Mouse (Mus musculus) layer of hippocampus, postnatal 36 days (tissue): ENCODE results near the gene Cgnl1. TPM values are rescaled to one million over a fixed set of nuclear protein-coding genes. Genes with fewer than 3 reads are reported as not detected.

Experiments used
- DNase-seq, 2 experiments: peaks; one replicate each; pipeline ENCODE4 v3.0.0; 2022
- total RNA-seq, 2 experiments: library from RNA; stranded (reverse); gene quantifications; 2 replicates each; pipeline ENCODE4 v1.2.3; 2021

The Cgnl1 gene
- total RNA-seq, 2 experiments from 2014 or later = 8.4 to 10.0 TPM

DNA sequence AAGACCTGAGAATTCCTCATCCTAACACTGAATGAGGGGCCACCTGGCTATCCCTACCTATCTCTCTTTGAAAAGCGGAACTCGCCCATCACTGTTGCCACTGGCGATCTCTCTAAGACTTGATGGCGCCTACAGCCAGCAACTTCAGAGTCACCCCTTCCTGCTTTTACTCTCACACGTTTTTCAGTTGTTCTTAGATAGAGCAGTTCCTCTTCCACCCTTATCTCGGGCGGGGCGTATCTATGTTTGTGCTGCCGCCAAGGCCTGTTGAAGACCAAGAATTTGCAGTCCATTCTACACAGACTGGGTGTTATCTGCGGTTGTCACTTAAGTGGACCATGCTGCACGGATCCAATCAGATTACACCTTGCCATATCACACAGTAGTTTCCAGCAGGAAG lies 62.2 kb downstream of the Cgnl1 start:
- no peak for DNase-seq

DNA sequence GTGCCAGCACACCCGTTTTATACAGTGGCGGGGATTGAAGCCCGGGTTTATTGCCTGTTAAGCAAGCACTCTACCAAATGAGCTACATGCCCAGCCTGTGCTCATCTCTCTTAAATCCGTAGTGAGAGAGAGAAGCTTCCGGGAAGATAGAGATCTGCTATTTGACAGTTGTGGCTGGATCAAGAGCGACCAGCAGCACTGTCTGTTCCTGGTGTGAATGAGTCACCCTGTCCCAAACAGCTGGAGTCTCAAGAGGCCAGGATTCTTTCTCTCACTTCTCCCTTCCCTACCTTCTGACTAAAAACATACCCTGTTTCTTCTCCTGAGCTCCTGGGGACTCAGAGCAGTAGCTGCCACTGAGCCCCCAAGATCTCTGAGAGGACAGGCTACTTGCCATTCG lies 63.4 kb downstream of the Cgnl1 start:
- no peak for DNase-seq

DNA sequence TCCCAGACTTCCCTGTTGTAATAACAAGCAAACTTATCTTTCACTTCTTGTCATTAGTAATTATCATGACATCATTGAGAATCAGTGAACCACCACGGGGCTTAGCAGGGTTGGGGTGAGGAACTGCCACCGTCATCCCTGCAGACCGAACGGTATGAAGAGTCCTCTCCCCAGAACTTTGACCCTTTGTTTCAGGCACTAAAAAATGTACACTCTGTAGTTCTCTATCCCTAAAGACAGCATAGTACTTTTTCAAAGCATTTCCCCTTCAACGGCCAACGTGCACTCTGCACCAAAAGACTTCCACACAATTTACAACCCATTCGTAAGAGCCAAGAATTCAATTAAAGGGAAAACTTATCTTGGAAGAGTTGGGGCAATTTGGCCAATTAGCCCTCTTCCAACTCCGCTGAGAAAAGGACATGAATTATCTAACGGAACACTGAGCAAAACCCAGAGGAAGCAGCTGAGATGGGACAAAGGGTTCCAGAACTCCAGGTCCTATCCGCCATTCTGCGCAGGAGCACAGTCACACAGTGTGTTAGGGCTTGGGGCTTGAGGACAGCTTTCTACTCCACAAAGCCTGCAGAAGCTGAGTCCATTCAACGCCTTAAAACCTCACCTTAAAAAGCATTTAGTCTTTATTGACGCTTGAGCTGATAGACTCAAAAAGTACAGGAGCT lies 66.9 kb downstream of the Cgnl1 start:
- peak in 1 of 2 experiments; percentile 8 for DNase-seq

DNA sequence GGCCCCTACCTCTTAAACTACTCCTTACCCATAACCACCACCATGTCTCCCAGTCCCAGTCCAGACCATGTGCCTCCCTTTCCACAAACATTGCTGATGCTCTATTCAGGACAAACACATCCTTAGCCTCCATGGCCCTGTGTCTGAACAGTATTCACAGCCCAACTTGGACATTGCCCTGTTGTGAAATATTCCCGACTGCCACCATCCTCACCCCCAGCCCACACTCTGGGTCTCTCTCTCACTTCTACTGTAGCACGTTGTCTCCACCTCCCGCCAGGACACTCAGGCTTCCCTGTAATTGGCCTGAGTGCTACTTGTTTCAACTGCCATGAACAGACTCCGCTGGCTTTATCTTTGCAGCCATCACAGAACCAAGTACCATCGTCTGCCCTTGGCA lies 72.3 kb downstream of the Cgnl1 start:
- DNase-seq = no peak

DNA sequence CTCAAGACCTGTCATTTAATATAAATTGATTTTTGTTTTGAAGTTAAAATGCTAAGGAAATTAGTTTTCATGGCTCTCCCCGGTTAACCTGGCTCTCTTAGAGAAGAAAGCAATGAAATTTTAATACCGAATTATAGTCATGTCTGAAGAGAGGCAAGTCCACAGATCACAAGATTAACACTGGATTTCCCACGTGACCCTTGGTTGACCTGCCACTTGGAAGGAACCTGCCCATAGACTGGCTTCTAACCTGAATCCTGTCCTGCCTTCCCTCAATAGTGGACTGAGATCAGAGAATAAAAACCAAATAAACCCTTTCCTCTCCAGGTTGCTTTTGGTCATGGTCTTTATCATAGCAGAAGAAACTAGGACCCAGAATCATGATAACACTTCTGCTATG lies 73.3 kb downstream of the Cgnl1 start:
- no peak for DNase-seq

DNA sequence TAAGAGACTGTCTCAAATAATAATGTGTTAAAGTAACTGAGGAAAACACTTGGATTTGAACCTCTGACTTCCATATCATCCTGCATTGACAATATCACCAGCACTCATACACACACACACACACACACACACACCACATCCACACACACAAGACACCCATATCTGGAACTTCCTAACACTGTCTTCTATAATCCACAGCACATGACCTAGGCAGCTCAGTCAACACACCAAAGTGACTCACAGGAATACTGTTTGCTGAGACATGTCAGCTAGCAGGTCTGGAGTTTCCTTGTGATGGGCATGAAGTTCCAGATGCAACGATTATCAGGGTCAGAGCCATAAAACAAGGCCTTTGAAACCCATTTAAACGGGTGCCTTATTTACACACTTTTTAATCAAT lies 74.2 kb downstream of the Cgnl1 start:
- DNase-seq = no peak

DNA sequence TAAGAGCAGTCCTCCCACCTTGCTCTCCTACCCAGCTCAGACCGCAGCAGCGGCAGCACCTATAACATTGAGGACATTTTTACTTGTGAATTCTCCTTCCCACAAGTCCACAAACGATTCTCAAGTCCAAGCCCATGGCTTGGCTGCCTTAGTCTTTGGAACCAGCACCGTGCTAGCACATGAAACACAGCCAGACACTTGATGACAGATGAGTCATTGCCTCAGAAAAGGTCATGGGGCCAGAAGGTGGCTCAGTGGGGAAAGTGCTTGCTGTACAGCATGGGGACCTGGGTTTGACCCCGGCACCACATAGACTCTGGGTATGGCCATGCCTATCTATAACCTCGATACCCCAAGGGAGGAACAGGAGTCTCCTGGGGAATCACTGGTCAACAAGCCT lies 74.6 kb downstream of the Cgnl1 start:
- DNase-seq = no peak

DNA sequence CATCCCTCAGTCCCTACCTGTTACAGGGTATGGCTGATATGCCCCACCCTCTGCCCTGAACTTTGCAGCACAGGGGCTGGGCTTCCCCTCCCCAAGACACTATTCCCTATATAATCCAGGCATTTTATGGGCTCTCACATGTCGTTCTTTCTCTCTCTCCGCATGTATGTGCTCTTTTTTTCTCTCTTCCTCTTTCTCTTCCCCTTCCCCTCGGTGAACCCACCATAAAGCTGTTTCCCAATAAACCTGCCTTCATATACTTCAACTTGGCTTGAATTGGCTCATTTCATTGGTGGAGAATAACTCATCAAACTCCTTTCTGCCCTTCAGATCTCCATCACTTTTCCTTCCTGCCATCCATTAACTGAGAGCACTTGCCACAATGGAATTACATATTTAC lies 76.3 kb downstream of the Cgnl1 start:
- DNase-seq = no peak

DNA sequence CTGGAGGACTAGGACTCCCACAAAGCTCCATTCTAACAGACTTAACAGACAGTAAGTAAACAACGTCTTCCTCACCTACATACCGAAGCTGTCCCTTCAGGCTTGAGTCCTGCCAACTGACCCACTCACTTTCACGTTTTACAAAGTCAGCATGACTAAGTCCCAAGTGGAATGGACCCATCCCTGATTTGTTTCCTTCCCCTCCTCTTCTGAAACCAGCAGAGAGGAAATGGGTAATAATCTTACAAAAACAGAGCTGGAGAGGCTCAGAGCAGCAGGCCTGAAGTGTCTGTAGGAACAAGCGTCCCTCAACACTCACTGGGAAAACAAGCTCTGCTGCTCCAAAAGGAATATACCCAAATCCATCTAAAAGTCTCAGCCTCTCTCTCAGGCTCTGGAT lies 77.2 kb downstream of the Cgnl1 start:
- no peak for DNase-seq

DNA sequence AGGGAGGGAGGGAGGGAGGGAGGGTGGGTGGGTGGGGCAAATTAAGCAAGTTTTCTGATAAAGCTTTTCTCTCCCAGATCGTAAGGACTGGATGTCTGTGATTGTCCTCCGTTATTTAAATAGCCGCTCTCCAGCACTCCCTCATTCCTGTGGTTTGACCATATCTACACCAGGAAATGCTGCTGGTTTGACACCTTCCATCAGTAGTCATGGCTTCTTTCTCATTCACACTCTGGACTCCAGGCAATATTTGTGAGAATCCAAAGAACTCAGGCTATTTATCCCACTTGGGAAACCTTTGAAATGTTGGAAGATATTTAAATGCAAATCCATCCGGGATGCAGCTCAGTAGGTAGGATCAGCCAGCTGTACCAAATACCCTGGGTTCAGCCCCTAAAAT lies 77.6 kb downstream of the Cgnl1 start:
- no peak for DNase-seq

DNA sequence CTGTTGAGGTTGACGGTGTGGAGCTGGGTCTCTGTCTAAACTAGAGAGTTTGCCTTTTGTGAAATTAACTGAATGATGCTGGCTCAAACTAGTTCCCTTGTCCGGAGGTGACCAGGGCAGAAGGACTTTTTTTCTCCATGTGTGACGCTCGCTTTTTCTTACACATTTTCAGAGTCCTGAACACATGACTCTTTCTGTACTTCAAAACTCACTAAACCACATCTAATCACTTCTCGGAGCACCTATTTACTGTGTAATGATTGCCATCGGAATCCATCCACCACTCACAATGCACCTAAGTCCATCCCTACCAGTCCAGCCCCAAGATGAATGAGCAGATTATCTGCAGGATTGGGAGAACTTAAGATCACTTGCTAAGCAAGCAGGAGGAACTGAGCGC lies 79.2 kb downstream of the Cgnl1 start:
- no peak for DNase-seq

DNA sequence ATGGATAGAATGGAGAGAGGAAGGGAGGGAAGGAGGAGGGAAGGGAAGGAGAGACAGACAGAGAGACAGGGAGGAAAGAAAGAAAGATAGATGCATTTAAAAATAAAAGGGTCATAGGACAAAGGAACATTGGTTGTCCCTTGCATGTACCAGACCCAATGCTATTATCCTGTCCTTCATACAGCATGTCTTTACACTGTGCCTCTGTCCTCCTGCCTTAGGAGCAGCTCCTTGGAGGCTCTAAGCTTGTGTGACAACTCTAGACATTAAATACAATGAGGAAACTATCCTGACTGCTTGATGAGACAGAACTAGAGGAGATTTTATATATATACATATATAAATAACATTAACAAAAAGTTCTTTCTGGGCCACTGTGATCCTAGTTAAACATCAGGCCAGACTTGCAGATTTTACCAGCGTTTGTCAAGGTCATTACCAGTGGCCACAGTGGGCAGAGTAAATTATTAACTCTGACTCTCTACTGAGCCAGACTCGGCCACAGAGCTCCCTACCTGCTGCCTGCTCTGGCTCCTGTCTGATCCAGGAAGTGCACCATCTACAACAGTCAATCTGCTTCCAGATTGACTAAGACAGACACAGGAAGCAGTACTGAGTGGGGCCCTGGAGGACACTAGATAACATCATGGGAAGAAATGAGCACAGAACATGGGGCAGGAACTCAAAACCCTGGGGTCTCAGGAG lies 81.9 kb downstream of the Cgnl1 start:
- DNase-seq = no peak

DNA sequence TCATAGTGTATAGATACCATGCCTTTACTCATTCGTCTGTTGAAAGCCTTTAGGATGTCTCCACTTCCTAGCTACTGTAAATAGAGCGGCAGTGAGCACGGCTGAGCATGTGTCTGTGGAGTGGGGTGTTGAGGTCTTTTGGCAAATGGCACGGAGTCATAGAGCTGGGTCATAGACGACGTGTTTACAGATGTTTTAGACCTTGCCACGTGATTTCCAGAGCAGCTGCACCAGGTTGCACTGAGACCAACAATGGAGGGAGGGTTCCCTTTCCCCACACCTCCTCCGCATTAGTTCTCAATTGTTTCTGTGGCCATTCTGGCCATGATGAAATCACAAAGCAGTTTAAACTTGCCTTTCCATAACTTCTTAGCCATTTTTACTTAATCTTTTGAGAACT lies 84.9 kb downstream of the Cgnl1 start:
- DNase-seq = no peak

DNA sequence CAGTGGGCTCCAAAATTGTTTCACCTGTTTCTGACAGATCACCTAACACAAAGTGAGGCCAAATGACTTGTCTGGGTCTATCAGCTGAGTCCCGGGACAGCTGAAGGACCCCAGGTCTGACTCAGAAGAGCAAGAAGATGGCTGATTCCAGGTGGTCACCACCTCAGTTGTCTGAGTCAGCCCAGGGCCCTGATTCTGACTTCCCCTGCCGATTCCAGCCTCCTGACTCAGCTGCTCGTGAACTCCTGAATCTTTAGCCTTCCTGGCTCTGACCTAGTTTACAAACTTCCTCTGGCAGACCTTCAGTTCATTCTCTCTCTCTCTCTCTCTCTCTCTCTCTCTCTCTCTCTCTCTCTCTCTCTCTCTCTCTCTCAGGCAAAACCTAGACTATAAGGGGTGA lies 86.6 kb downstream of the Cgnl1 start:
- no peak for DNase-seq

DNA sequence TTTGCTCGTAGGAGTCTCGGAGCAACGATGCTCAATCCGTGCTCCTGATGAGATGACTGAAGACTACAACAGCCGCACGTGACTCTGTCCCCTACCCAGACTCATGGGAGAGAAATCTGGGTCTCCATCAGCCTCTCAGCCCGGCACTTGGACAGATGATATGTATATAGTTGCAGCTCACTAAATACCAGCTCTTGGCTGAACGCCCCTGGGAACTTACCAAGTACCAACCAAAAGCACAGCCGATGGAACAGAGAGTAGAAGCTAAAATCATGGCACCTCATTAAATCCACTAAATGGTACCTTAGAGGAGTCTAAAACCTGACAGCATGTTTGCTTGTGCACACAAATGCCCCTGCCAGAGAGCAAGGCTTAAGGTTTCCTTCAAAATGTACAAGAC lies 91.0 kb downstream of the Cgnl1 start:
- no peak for DNase-seq

DNA sequence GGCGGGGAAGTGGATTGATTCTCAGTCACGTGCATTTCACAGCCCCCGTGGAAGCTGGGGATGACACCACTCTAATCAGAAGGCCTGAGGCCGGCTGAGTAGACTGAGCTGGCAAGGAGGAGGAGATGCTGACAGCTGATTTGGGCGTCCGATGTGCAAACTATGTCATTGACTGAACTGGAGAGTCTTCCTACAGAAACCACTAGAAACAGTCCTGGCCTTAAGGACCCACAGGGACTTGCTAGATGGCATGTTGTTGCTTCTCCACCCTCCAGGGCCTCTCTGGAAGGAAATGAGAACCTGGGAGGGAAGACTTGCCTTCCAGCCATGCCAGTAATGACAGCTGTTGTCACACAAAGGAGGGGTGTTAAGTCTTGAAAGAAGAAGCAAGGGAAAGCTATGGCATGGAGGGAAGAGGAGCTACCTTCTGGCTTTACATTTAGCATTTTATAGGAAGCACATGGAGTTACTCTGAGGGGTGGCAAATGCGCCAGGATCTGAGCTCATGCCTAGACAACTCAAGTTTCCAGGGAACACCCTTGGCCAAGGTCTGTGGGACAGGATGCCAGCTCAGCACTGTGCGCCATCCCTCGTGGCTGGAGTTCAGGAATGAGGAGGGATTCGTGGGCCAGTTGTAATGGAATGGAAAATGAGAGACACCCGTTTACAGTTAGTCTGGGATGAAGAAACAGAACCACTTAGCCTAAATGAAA lies 92.1 kb downstream of the Cgnl1 start:
- DNase-seq = no peak

DNA sequence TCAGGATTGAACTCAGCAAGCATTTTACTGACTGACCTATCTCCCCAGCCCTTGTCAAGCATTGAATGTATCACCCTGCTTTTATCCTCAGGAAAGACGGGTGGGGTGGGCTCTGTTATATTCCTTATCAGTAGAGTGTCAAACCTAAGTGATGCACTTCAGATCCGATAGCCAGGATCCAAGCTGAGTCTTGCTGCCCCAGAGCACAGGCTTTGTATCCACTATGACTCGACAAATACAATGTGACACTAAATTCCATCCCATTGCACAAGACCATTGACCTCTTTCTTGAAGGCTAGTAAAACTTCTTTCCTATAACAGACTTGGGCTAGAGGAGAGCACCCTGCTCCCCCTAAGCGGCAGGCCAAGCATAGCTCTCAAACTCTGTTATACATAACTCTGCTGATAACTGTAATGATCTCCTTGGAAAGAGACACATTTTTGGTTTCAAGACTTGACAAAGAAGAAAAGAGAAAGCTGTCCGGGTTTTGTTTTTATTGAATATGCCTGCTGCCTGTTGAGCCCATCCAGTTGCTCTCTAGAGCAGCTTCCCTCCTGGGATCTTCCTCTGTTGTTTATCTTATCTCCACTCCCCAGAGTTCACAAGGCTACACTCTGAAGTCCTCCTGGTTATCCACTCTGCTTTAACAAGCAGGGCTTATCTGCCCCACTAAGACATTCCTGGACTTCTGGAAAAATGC lies 94.3 kb downstream of the Cgnl1 start:
- DNase-seq = no peak

DNA sequence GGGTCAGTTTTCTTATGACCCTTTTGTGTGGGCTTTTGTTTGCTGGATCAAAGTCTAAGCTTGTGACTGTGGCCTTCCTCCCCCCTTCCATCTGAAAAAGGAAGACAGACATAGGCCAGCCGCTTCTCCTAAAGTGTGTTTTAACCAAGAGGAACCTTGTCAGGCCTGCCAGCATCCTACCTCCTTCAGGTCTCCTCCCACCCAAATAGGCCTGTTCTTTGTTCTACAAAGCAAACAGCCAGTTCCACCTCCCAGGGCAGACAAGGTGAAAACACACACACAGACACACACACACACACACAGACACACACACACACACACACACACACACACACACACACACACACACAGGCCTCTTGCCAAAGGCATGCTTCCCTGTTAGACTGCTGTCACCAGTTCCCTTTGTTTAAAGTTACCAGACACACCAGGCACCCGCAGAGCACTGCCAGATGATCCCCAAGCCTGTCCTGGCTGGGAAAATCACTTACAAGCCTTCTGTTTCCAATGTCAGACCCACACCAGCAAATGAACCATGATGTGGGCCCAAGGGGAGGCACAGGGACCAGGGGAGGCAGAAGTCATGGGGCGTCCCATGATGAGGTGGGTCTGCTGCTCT lies 95.5 kb downstream of the Cgnl1 start:
- DNase-seq = no peak

DNA sequence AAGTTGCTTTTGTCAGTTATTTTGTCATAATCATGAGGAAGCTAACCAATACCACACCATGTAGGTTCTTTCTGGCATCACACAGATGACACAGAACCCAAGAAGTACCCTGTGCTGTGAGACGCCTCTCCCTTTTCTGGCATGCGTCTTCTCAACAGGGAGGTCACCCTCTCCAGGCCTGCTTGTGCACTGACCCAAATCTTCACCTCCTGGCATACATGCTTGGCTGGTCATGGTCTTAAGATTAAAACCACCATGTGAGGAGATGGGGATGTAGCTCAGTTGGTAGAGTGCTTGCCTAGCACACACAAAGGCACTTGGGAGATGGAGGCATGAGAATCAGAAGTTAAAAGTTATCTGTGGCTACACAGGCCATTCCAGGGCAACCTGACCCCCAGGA lies 96.2 kb downstream of the Cgnl1 start:
- no peak for DNase-seq

DNA sequence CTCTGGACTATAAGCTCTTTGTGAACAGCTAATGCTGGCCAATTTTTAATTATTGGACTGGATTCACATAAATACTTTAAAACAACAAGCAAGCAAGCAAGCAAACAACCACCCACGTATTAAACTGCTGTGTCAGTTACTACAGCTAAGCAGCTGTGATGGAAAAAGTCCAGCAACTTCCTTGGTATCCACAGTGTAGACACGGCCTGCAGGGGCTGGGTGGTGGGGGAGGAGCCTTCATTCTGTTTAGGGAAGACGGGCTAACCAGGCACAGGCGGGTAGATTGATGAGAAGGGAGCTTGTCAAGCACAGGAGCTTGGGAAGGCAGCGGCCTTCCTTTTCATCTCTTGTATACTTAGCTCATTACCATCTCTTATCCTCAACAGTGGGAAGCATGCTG lies 96.9 kb downstream of the Cgnl1 start:
- DNase-seq = no peak

DNA sequence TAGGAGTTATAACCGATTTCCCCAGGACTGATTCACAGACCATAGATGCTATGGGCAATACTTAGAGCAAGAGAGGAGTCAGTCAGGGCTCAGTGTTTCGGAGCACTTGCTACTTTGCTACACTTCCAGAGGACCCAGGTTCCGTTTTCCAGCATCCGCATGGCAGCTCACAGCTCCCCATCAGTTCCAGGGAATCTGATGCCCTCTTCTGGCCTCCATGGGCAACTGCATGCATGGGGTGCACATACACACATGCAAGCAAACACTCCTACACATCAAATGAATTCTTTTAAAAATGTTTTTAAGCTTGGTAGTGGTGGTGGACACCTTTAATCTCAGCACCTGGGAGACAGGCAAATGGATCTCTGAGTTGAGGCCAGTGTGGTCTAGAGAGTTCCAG lies 98.9 kb downstream of the Cgnl1 start:
- DNase-seq = no peak

DNA sequence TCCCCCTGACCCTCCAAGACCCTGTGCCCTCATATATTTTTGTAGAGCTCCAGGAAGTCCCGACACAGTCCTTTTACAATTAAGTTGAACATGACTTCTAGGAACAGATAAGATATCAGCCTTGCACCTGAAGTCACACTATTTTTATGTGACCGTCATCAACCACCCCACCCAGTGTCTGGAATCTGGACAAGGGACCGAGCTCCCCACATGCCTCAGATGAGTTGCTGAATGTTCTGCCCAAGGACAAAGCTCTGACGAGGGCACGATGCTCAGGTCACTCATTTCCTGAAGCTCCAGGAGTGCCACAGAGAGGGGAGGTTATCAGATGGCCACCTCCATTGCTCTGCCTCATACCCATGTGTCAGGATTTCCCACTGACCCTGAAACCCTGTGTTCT lies 100.7 kb downstream of the Cgnl1 start:
- DNase-seq = no peak

DNA sequence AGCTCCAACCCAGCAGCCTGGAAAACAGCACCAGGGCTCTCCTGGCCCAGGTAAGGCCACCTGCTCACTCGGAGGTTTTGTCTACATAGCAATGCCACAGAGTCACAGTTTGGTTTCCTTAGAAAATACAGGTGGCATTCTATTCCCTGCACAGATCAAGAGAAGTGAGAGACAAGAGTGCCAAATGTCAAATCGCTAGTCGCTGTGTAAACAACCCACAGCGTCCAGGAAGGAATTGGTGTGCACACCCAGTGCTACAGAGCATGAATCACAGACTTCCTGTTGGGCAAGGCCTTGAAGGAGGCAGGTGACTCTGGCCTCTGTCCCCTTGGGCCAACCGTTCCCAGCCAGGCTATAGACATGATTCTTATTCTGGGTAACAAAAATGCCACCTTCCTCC lies 103.8 kb downstream of the Cgnl1 start:
- no peak for DNase-seq
